Mouse (Mus musculus) liver, embryonic 16.5 days (tissue): Measurements from ENCODE around the gene Tmem132c. TPM values are rescaled to one million over a fixed set of nuclear protein-coding genes. Genes with fewer than 3 reads are reported as not detected.

Experiments
- ATAC-seq: fragments of 200-750 bp; cut with Nextera tagmentation; 2 replicates; pipeline ENCODE4 v1.8.0; 2017; ENCODE audit warnings: low read depth, mild to moderate bottlenecking, moderate number of reproducible peaks, moderate library complexity
- H3K27ac ChIP-seq: fragments of 300-500 bp; sonication (generic); 2 replicates; pipeline ENCODE4 v1.5.1; 2014; ENCODE audit warnings: mild to moderate bottlenecking, low read length
- H3K27me3 ChIP-seq: fragments of 300-500 bp; sonication (generic); 2 replicates; pipeline ENCODE4 v1.6.1; 2014; ENCODE audit warnings: low read depth, low read length, mixed read lengths; ENCODE audit not compliant: control insufficient read depth, insufficient read depth
- H3K36me3 ChIP-seq: fragments of 300-500 bp; sonication (generic); 2 replicates; pipeline ENCODE4 v1.6.1; 2014; ENCODE audit warnings: mild to moderate bottlenecking; ENCODE audit not compliant: control insufficient read depth, insufficient read depth
- H3K4me1 ChIP-seq: fragments of 300-500 bp; sonication (generic); 2 replicates; pipeline ENCODE4 v1.6.1; 2014; ENCODE audit warnings: low read depth, low read length, mixed read lengths; ENCODE audit not compliant: control insufficient read depth
- H3K4me2 ChIP-seq: fragments of 300-500 bp; sonication (generic); 2 replicates; pipeline ENCODE4 v1.6.1; 2014; ENCODE audit warnings: low read depth, low read length, mixed read lengths
- H3K4me3 ChIP-seq: fragments of 300-500 bp; sonication (generic); 2 replicates; pipeline ENCODE4 v1.5.1; 2014; ENCODE audit warnings: low read depth, mild to moderate bottlenecking, low read length
- H3K9ac ChIP-seq: fragments of 300-500 bp; sonication (generic); 2 replicates; pipeline ENCODE4 v1.6.1; 2014; ENCODE audit warnings: low read depth, low read length
- H3K9me3 ChIP-seq: fragments of 300-500 bp; sonication (generic); replicated peaks from 2 replicates; pipeline ENCODE4 v1.6.1; 2016; ENCODE audit warnings: low read length; ENCODE audit not compliant: control insufficient read depth
- WGBS: fragments of 180-500 bp; shearing (Covaris S2); extraction: QIAGEN DNeasy Blood & Tissue Kit; methylation state at CpG from one replicate; pipeline ENCODE4 v1.1.7; 2014; ENCODE audit not compliant: insufficient replicate concordance; 5-methylcytosine and 5-hydroxymethylcytosine counted together
- polyA plus RNA-seq: library from polyadenylated mRNA; unstranded; fragments of >200 nt; fragmentation: Nextera tagmentation; extraction: Ambion mirVana; gene quantifications from 2 replicates; pipeline ENCODE4 v1.2.1, GENCODE M21; 2015

Tmem132c gene
- polyA plus RNA-seq, 1 experiment from 2014 or later: 0.06 TPM

DNA sequence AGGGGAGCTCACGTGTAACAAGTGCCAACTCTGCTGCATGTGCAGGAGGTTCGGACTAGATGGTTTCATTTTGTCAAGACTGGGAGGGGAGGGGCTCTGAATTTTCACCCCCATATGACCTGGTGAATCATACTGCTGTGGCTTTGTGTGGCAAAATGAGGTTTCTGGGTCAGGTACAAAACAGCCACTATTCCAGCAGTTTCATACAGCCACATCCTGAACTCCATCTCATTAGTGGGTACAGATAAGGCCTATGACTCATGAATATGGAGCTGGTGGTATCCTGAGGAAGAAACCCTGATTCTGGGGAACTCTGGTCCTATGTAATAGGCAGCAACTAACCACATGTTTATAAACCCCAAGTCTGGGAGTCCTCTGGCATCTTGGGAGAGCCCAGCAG lies 295.9 kb downstream of the Tmem132c start:
- Histone ChIP-seq H3K27me3 (no peaks in the 10 kb centered on the region), H3K27ac (no peak overlapping the region), H3K4me2 (no peak overlapping the region), H3K4me1 (no peaks in the 10 kb centered on the region), H3K4me3 (no peak overlapping the region), H3K9ac (no peak overlapping the region), H3K36me3 (no peaks in the 10 kb centered on the region), H3K9me3 (no peaks in the 10 kb centered on the region)
- WGBS: 68% methylated on average over 2 of the region's 2 CpGs
- ATAC-seq: no peak

GRCm38 (mm10) chr5:127546585-127546991 lies 305.0 kb downstream of the Tmem132c start:
- WGBS: 70% methylated on average over 5 of the region's 5 CpGs
- ATAC-seq: no peak

GRCm38 (mm10) chr5:127548136-127548535 lies 306.5 kb downstream of the Tmem132c start:
- no peak overlapping the region for H3K9ac ChIP-seq
- ATAC-seq: no peak
- WGBS: 47% methylated on average over 2 of the region's 2 CpGs
- no peaks in the 10 kb centered on the region for H3K9me3 ChIP-seq
- H3K4me1 ChIP-seq: no peaks in the 10 kb centered on the region
- no peaks in the 10 kb centered on the region for H3K27me3 ChIP-seq
- no peak overlapping the region for H3K4me2 ChIP-seq
- no peak overlapping the region for H3K4me3 ChIP-seq
- no peak overlapping the region for H3K27ac ChIP-seq
- no peaks in the 10 kb centered on the region for H3K36me3 ChIP-seq

More at GRCm38 (mm10) chr5:127546585-127546991, 305.0 kb downstream of the Tmem132c start:
- Histone ChIP-seq H3K27me3 (no peaks in the 10 kb centered on the region), H3K4me3 (no peak overlapping the region), H3K27ac (no peak overlapping the region), H3K9ac (no peak overlapping the region), H3K9me3 (no peaks in the 10 kb centered on the region), H3K36me3 (no peaks in the 10 kb centered on the region), H3K4me2 (no peak overlapping the region), H3K4me1 (no peaks in the 10 kb centered on the region)

- 67% methylated on average over 3 of the region's 3 CpGs for WGBS
- Histone ChIP-seq H3K9ac (no peak overlapping the region), H3K4me3 (no peak overlapping the region), H3K4me1 (no peaks in the 10 kb centered on the region), H3K4me2 (no peak overlapping the region), H3K27ac (no peak overlapping the region), H3K27me3 (no peaks in the 10 kb centered on the region), H3K9me3 (no peaks in the 10 kb centered on the region), H3K36me3 (no peaks in the 10 kb centered on the region)
- ATAC-seq: no peak
These were observed 319.5 kb downstream of the Tmem132c start for GRCm38 (mm10) chr5:127561086-127561485.

DNA sequence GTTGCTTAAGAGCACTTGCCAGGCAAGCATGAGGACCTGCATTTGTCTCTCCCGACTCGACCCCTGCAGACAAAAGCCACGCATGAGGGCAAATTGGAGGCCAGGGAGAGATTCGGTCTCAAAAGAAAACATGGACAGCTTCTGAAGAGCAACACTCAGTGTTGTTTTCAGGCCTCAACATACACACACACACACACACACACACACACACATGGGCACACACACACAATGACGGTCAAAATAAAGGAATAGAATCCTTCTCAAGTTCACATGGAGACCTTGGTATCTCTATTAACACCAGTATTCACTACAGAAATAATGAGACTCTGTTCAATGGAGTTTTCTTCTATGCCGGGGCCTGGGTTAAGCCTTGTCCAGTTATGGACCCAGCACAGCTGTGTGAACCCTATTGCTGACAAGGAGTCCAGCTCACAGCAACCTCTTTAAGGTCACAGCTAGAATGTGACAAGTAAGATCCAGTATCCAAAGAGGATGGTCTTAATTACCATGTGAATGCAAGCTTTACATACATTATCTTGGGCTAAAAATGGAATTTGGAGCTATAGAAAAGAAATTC lies 325.6 kb downstream of the Tmem132c start:
- Histone ChIP-seq H3K4me3 (no peak overlapping the region), H3K36me3 (no peaks in the 10 kb centered on the region), H3K27me3 (no peaks in the 10 kb centered on the region), H3K27ac (no peak overlapping the region), H3K4me1 (no peaks in the 10 kb centered on the region), H3K9me3 (no peaks in the 10 kb centered on the region), H3K4me2 (no peak overlapping the region), H3K9ac (no peak overlapping the region)
- WGBS: 68% methylated on average over 6 of the region's 6 CpGs
- ATAC-seq: no peak

DNA sequence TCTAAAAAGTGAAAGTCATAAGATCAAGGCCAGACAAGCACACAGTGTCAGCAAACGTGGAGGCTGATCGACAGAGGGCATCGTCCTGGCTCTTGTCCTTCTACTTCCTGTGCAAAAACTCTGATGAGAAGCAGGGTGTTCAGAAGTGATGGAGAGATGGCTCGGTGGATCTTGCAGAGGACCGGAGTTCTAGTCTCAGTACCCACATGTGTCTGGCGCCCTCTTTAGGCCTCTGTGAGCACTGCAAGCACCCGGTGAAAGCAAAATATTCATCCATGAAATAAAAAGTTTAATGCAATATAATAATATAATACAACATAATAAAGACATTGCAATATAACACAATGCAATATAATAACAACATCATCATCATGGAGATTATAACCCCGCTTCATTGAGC lies 335.8 kb downstream of the Tmem132c start:
- Histone ChIP-seq H3K4me3 (no peak overlapping the region), H3K27ac (no peak overlapping the region), H3K4me2 (no peak overlapping the region), H3K9ac (no peak overlapping the region), H3K4me1 (no peaks in the 10 kb centered on the region), H3K9me3 (no peaks in the 10 kb centered on the region), H3K36me3 (no peaks in the 10 kb centered on the region), H3K27me3 (no peaks in the 10 kb centered on the region)
- WGBS: 41% methylated on average over 8 of the region's 8 CpGs
- ATAC-seq: no peak

GRCm38 (mm10) chr5:127583658-127584057 lies 342.1 kb downstream of the Tmem132c start:
- no peak for ATAC-seq
- 59% methylated on average over 8 of the region's 8 CpGs for WGBS

DNA sequence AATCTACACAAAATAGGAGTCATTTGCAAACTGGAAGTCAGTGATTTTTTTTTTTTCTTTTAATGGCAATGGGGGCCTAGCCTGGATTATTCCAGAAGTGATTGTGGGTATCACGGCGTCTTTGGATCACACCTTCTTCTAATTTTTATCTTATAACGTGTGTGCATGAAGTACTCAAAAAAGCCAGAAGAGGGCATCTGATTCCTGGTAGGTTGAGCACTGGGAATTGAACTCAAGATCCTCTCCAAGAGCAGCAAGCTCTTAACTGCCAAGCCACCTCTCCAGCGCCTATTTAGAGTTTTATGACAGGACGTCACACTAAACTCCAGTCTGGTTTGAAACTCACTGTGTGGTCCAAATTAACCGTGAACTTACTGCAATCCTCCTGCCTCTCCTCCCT lies 346.2 kb downstream of the Tmem132c start:
- 46% methylated on average over 6 of the region's 6 CpGs for WGBS
- Histone ChIP-seq H3K4me2 (no peak overlapping the region), H3K9me3 (no peaks in the 10 kb centered on the region), H3K36me3 (no peaks in the 10 kb centered on the region; the same call in 1 of the 2 replicates), H3K27me3 (no peaks in the 10 kb centered on the region), H3K4me1 (no peaks in the 10 kb centered on the region), H3K27ac (no peak overlapping the region), H3K9ac (no peak overlapping the region), H3K4me3 (no peak overlapping the region)
- no peak for ATAC-seq

More at GRCm38 (mm10) chr5:127583658-127584057, 342.1 kb downstream of the Tmem132c start:
- Histone ChIP-seq H3K27me3 (no peaks in the 10 kb centered on the region), H3K9ac (no peak overlapping the region), H3K4me1 (no peaks in the 10 kb centered on the region), H3K4me3 (no peak overlapping the region), H3K9me3 (no peaks in the 10 kb centered on the region), H3K27ac (no peak overlapping the region), H3K4me2 (no peak overlapping the region), H3K36me3 (no peaks in the 10 kb centered on the region)

DNA sequence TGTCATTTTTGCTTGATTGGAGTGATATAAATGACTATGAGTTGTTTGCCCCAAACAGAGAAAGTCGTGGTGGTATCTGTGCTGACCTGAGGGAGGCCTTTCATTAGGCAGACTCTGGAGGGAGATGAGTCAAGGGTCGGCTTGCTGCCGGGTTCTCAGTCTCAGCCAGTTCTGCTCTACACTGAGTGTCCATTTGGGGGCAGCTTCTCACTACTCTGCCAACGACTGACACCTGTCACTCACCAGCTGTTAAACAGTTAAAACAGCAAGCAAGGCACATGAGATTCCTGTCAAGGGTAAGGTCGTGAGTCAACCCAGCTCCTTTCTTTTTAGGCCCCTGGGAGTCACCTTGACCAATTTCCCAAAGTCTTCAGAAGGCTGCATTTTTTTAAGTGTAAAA lies 350.8 kb downstream of the Tmem132c start:
- WGBS: 61% methylated on average over 5 of the region's 5 CpGs
- no peak overlapping the region for H3K4me2 ChIP-seq
- peaks cover 8% of the 10 kb centered on the region for H3K36me3 ChIP-seq
- ATAC-seq: no peak
- no peak overlapping the region for H3K27ac ChIP-seq
- no peaks in the 10 kb centered on the region for H3K9me3 ChIP-seq
- H3K4me1 ChIP-seq: no peaks in the 10 kb centered on the region
- no peak overlapping the region for H3K4me3 ChIP-seq
- H3K9ac ChIP-seq: no peak overlapping the region
- H3K27me3 ChIP-seq: no peaks in the 10 kb centered on the region
